Mouse (Mus musculus) olfactory bulb, adult 2 months (tissue): Measurements from ENCODE around the gene Naa25. TPM values are rescaled to one million over a fixed set of nuclear protein-coding genes. Genes with fewer than 3 reads are reported as not detected.
A peak's percentile ranks its signal among the peaks of the same experiment; 100 is the strongest.

Experiments used
- H3K27ac ChIP-seq: fragments of 200-500 bp; 2 replicates; pipeline ENCODE4 v1.5.1; 2012; ENCODE audit warnings: low read depth, low read length; ENCODE audit not compliant: insufficient read depth
- H3K4me1 ChIP-seq: fragments of 200-500 bp; 2 replicates; pipeline ENCODE4 v1.6.1; 2012; ENCODE audit warnings: low read length; ENCODE audit not compliant: control insufficient read depth, insufficient read depth
- H3K4me3 ChIP-seq: fragments of 200-500 bp; 2 replicates; pipeline ENCODE4 v1.5.1; 2012; ENCODE audit warnings: mild to moderate bottlenecking, low read depth, low read length, moderate library complexity; ENCODE audit not compliant: insufficient read depth
- CTCF ChIP-seq: fragments of 200-500 bp; IDR thresholded peaks from 2 replicates; pipeline ENCODE4 v1.5.1; 2012; ENCODE audit warnings: low read depth, mild to moderate bottlenecking, low read length, moderate library complexity; ENCODE audit not compliant: insufficient read depth
- POLR2A ChIP-seq: fragments of 200-500 bp; IDR thresholded peaks from 2 replicates; pipeline ENCODE4 v1.6.1; 2012; ENCODE audit warnings: mild to moderate bottlenecking, low read depth, low read length, moderate library complexity; ENCODE audit not compliant: insufficient read depth
- WGBS: fragments of 180-500 bp; shearing (Covaris S2); methylation state at CpG from one replicate; pipeline ENCODE4 v1.1.7; 2018; 5-methylcytosine and 5-hydroxymethylcytosine counted together
- polyA plus RNA-seq: library from polyadenylated mRNA; stranded (reverse); fragments of >200 nt; gene quantifications from 2 replicates; pipeline ENCODE4 v1.2.4, GENCODE M21; 2012; ENCODE audit warnings: low replicate concordance; ENCODE audit not compliant: missing spikeins, insufficient read depth, insufficient read length

The Naa25 gene
- polyA plus RNA-seq, 1 experiment, result not detected

GRCm38 (mm10) chr5:121448450-121448849 is 50.7 kb downstream of the Naa25 start:
- Histone ChIP-seq H3K4me1 (peaks cover 8% of the 10 kb centered on the region), H3K27ac (no peak overlapping the region), H3K4me3 (no peak overlapping the region)
- TF ChIP-seq CTCF, result no peak
- no peak for TF ChIP-seq POLR2A
- 93% methylated on average over 3 of the region's 3 CpGs for WGBS

DNA sequence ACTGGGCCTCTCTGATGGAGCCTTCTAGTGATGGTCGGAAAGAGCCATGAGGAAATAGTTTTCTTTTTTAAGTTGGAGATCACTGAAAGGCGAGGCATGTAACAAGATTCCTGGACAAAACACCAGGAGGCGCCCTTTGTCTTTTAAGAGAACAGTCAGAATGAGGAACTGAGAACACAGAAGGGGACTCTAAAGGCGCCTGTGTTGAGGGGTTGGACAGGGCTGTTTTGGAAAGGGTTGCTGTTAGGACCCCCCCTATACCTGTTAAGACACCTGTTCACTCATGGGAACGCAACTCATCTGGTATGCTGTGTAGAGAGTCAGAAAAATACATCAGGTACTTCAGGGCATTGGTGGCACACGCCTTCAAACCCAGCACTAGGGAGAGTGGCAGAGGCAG is 52.2 kb downstream of the Naa25 start:
- TF ChIP-seq POLR2A (no peak), CTCF (no peak)
- H3K27ac ChIP-seq, result no peak overlapping the region
- H3K4me3 ChIP-seq, result no peak overlapping the region
- 55% methylated on average over 6 of the region's 6 CpGs for WGBS
- peaks cover 11% of the 10 kb centered on the region for H3K4me1 ChIP-seq

- Histone ChIP-seq H3K4me1 (peaks cover 11% of the 10 kb centered on the region), H3K4me3 (no peak overlapping the region), H3K27ac (no peak overlapping the region)
- WGBS, result 72% methylated on average over 9 of the region's 9 CpGs
- TF ChIP-seq CTCF, result no peak
- TF ChIP-seq POLR2A, result no peak
Observed at GRCm38 (mm10) chr5:121450476-121450875, 52.7 kb downstream of the Naa25 start.

GRCm38 (mm10) chr5:121451203-121451602 is 53.5 kb downstream of the Naa25 start:
- no peak overlapping the region for H3K27ac ChIP-seq
- peak overlapping the region; percentile 63 for H3K4me3 ChIP-seq
- WGBS, result 4% methylated on average over 8 of the region's 8 CpGs
- TF ChIP-seq POLR2A (no peak), CTCF (no peak)
- H3K4me1 ChIP-seq, result peaks cover 11% of the 10 kb centered on the region

GRCm38 (mm10) chr5:121451644-121452025 is 53.9 kb downstream of the Naa25 start, which contains the start of gene Tmem116:
TSS of gene Tmem116 (plus strand) at chr5:121451893.
- H3K4me3 ChIP-seq, result peak within 1 kb of the TSS; percentile 67
- peak within 1 kb of the TSS; percentile 92 for H3K27ac ChIP-seq
- under 1% methylated on average over 17 of the region's 17 CpGs for WGBS
- H3K4me1 ChIP-seq, result peaks cover 11% of the 10 kb centered on the region
- TF ChIP-seq CTCF (no peak), POLR2A (no peak)

- Histone ChIP-seq H3K4me1 (peaks cover 11% of the 10 kb centered on the region), H3K27ac (peak within 1 kb of the TSS; percentile 92), H3K4me3 (peak within 1 kb of the TSS; percentile 67)
- WGBS, result under 1% methylated on average over 96 of the region's 97 CpGs
- TF ChIP-seq POLR2A, result peak; percentile 95
- peak; percentile 18; the same call in 1 of the 2 replicates for TF ChIP-seq CTCF
Observed at GRCm38 (mm10) chr5:121452026-121452869, 54.5 kb downstream of the Naa25 start, which contains the start of gene Erp29. TSS of gene Erp29 (minus strand) at chr5:121452506.

GRCm38 (mm10) chr5:121452906-121453305 is 55.2 kb downstream of the Naa25 start:
- 3% methylated on average over 9 of the region's 9 CpGs for WGBS

GRCm38 (mm10) chr5:121453743-121454502 is 56.2 kb downstream of the Naa25 start:
- TF ChIP-seq CTCF (no peak), POLR2A (no peak)
- peaks cover 11% of the 10 kb centered on the region for H3K4me1 ChIP-seq
- 89% methylated on average over 13 of the region's 13 CpGs for WGBS
- H3K27ac ChIP-seq, result no peak overlapping the region
- no peak overlapping the region for H3K4me3 ChIP-seq

More at GRCm38 (mm10) chr5:121452906-121453305, 55.2 kb downstream of the Naa25 start:
- Histone ChIP-seq H3K27ac (peak overlapping the region; percentile 92), H3K4me3 (peak overlapping the region; percentile 67), H3K4me1 (peaks cover 11% of the 10 kb centered on the region)
- no peak for TF ChIP-seq POLR2A
- TF ChIP-seq CTCF, result no peak

DNA sequence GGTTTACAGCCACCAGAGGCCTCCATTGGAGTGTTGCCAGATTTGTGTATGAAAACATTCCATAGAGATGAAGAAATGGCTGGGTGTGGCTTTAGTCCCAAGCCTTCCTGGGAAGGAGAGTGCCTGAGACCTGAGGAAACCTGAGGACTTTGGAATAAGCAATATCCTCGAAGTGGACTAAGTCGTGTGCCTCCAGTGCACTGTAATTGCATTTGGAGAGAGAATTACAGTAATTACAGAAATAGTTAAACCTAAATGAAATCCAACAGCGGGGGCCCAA is 56.7 kb downstream of the Naa25 start:
- TF ChIP-seq POLR2A (no peak), CTCF (no peak)
- Histone ChIP-seq H3K4me1 (peaks cover 11% of the 10 kb centered on the region), H3K4me3 (no peak overlapping the region), H3K27ac (no peak overlapping the region)
- WGBS, result 85% methylated on average over 3 of the region's 3 CpGs
